Mouse (Mus musculus) cerebral cortex, adult 2 months (tissue): ENCODE measurements around the gene Speer4c.

ENCODE experiments used
- WGBS: fragments of 180-500 bp; shearing (Covaris S2); methylation state at CpG from one replicate; pipeline ENCODE4 v1.1.7; 2018; 5-methylcytosine and 5-hydroxymethylcytosine counted together

Speer4c gene

DNA sequence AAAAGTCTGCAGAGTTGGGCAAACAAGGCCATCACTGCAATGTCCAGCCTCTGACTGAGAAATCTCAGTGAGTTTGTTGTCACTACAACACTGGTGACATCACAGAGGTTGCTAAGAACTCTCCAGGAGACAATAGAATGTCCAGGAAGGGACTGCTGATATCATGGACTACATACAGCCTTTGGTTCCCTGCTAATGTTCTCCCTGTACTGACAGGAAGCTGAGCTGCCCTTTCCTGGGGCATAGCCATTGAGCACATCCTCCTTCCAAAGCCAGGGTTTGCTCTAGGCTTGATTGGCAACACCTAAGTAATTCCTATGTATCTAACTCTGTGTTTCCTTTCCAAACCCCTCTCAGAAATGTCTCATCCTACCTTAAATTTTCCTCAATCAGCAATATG, at the start of gene Speer4c:
Gene Speer4c, minus strand, starts transcription at position 101 of the 400 bp plus-strand sequence.

DNA sequence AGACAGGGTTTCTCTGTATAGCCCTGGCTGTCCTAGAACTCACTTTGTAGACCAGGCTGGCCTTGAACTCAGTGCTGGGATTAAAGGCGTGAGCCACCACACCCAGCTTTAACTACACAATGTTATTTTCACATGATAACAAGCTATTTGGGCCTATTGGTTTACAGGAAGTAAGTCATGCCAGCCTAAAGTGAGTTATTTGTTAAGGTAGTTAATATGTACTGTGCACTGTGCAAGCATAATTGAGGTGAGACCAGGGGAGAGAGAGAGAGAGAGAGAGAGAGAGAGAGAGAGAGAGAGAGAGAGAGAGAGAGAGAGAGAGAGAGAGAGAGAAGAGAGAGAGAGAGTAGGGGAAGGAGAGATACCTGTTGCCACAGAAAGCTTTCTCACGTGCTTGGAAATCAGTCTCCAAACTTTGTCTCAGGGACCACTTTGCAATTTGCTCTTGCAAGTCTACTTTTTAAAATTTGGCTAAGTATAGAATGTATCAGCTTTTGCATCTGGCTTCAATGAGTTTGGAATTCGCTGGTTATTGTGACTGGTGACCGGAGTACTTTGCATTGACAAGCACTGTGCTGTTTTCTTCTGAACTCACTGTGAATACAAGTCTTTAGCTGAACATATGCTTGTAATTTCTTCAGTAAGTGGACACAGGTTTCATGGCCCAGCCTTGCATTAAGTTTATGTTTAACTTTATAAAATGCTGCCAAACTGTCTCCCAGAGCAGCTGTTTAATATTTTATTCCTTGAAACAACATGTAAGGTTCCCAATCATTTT, 33.6 kb upstream of the Speer4c start:
- WGBS = 91% methylated on average over 4 of the region's 4 CpGs

DNA sequence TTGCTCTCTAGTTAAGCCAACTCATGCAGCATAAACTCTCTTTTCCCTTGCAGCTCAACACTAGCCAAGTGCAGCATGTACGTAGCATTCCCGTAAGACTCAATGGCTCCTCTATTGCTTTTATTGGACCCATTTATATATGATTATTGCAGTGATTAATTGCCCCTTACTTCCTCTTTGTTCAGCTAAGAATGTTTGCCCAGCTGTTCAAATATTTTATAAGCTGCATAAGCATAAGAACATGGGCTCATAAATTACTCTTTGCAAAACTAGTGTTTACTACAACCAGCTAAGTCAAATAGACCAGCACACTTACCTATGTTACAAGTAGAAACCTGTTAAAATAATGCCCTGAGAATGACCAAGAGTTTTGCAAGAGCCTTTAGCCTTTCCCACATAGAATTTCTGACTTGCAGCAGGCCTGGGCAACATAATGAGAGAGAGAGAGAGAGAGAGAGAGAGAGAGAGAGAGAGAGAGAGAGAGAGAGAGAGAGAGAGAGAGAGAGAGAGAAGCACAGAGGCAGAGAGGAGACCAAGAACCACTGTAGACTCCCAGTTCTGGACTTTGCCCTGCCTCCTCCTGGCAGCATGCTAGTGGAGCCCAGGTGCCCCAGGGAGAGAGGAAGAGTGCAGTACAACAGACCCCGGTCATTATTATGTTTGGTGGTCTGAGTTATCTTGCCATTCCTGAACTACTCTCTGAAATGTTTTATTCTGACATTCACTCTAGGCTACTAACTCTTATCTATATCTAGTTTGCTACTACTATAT, 20.2 kb upstream of the Speer4c start:
- WGBS = 75% methylated on average over 3 of the region's 3 CpGs

DNA sequence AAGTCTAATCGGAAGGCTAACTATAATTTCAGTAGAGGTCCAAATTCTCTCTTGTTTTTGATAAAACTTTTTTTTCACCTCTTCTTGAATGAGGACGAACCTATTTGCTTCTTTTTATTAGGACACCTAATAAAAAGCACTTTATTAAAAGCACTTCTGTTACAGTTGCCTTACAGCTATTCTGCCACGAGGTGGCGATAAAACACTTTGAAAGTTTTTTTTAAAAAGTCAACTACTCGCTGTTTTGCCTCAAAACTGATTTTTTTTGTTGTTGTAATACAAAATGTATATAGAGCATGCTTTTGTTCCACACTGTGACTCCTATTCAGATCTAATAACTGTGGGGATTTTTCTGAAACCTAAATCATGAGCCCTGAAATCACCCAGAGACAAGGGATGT, 11.2 kb downstream of the Speer4c start:
- WGBS = 28% methylated on average over 5 of the region's 5 CpGs

DNA sequence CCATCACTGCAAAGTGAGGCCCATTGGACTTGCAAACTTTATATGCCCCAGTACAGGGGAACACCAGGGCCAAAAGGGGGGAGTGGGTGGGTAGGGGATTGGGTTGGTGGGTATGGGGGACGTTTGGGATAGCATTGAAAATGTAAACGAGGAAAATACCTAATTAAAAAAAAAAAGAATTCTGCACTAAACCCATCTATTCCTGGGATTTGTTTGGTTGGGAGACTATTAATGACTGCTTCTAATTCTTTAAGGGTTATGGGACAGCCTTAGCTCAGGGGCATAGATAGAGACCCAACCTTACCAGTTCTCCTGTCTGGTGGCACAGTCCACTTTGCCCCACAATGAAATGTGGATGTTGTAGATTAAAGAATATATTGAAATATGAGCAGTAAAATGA, 16.4 kb downstream of the Speer4c start:
- WGBS = 36% methylated on average over 2 of the region's 2 CpGs

DNA sequence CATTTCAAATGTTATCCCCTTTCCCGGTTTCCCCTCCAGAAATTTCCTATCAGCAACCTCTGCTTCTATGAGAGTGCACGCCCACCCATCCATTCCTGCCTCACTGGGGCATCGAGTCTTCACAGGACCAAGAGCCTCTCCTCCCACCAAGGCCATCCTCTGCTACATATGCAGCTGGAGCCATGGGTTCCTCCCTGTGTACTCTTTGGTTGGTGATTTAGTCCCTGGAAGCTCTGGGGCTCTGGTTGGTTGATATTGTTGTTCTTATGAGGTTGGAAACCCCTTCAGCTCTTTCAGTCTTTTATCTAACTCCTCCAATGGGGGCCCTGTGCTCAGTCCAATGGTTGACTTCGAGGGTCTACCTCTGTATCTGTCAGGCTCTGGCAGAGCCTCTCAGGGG, 22.2 kb downstream of the Speer4c start:
- WGBS = 74% methylated on average over 4 of the region's 4 CpGs

DNA sequence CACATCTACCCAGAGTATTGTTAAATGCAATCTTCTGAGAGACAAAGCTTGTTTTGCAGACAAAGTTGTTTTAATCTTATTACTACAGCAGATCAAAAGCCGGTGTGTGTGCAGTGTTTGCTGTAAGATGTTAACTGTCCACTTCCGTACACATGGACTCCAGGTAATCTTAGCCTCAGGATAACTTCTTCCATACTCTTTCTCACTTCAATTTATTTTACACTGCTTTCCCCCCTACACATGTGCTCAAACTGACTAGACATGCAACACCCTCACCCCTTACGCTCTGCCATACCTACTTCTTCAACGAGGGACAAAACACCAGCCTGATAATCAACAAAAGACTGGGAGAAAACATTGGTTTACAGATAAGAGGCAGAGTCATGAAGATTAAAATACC, 23.2 kb downstream of the Speer4c start:
- WGBS = 82% methylated on average over 4 of the region's 4 CpGs

DNA sequence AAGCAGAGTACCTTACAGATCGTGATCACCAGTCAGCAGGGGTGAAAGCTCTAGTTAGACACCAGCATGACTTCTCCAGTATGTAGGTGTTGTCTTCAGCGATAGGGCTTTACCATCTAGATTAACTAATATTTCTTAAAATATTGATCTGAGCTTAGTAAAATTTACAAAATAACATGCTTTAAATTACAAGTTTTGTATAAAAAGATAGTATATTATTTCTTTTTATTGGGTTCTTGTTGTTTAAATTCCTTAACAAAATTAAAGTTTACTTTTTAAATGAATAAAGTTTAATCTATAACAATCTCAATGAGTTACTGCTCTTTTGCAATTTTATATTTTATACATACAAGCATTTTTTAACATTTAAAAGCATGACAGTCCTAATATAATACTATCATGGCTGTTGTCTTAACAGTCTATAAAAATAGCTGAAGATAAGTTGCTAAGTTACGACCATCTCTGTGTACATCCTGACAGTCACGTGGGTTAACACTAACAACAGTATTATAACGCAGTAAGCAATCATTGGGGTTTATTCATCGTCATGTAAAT, 24.3 kb downstream of the Speer4c start:
- WGBS = 69% methylated on average over 6 of the region's 6 CpGs

DNA sequence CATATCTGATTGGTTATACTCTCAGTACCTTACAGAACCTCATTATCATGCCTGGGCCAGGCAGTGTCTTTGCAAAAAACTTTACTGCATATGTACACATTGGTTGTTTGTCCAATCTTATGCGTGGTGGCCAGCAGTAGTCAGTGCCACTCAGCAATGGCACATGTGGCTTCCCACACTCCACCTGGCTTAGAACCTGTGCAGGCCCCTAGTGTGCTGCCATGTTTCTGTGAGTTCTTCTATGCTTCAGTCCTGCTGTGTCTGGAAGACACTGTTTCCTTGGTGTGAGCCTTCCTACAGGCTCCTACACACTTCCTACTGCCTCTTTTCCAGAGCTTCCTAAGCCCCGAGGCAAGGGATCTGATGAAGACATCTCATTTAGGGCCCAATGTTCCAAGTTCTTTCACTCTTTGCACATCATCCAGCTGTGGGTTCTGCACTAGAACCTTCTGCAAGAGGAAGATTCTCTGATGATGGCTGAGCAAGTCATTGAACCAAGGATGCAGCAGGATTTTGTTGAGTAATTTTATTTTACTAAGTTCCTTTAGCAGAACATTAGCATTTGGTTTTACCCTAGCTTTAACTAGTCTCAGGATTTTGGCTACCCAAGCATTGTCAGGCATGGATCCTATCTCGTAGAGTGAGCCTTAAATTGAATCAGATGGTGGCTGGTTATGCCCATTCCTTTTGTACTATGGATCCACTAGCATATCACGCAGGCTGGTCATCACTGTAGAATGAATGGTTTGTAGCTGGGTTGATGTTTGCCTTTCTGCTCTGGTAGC, 25.0 kb downstream of the Speer4c start:
- 65% methylated on average over 4 of the region's 4 CpGs for WGBS

DNA sequence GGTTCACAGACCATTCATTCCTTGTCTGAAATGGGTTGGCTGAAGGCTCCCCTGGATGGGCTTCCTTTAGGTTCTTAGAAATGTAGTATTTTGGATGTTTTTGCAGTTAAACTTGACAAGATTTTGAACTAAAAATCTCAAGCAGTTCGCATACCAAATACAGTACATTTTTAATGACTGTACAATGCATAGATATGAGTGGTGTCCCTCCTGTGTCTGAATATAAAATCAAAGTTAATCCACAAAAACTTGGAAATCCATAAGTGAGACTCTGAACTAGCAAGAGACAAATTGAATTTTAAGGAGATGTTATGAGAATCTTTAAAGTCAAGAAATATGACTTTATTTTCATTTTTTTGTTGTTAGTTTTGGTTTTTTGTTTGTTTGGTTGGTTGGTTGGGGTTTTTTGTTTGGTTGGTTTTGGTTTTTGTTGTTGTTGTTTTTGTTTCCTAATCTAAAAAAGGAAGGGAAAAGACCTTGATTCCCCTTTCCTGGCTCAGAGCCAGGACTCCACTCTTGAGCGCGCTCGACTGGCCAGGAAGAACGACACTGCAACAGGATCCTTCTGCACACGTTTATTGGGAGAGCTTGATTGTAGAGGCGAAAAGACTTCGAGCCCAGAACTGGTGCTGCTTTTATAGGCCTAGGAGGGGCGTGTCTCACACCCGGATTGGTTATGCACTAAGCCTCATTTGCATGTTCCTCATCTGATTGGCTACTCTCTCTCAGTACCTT, 32.6 kb downstream of the Speer4c start:
- 77% methylated on average over 8 of the region's 10 CpGs for WGBS

DNA sequence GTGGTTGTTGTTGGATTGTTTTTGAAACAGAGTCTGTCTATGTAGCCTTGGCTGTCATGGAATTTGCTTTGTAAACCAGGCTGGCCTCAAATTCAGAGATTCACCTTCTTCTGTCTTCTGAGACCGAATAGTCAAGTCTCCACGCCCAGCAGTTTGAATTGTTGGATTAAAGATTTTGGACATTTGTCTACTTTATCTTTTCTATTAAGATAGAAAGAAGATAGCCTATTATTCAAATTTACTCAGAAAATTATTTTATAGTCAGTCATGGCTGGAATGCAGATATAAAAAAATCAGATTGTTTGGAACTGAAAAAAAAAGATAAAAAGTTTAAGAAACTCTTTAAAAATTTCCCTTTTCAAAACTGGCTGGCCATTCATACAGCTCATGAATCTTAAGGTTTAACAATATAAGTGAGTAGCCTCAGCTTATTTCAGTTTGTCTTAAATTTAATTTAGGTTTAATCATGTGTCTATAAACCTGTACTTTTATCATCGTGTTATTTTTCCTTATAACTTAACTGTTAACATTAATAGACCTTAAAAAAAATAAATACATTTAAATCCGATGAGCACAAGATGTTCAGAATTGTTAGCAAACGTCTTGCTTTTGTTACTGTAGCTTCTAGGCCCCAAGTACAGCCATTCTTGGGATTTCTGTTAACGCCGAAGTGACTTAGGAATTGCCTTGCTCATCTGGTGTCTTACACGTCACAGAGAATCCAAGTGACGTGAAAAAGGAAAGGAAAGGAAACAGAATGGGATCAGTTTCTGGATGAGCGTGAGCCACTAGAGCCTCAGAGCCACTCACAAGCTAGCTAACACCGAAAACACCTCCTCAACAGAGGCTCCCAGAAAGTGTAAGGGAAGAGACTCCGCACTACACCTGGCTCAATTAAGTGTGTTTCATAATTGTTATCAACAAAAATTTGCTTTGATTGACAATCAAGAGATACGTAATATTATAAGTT, 33.8 kb downstream of the Speer4c start:
- 65% methylated on average over 13 of the region's 13 CpGs for WGBS

DNA sequence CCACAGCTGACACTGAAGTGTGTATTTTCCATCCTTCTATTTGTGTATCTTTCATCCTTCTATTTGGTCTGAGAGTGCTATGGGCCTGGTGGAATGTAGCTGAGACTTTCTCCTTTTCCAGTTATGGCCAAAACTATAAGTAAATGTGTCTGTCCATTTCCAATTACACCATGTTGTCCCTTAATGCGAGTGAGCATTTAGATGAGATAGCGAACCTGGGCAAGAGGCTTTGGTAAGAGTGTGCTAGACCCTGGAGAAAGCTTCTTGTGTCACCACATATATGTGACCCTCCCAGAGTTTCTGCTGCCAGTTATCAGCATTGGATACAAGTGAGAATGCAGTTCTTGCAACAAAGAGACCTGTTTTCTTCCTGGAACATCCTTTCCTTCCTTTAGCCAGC, 35.2 kb downstream of the Speer4c start:
- WGBS = 70% methylated on average over 2 of the region's 2 CpGs

DNA sequence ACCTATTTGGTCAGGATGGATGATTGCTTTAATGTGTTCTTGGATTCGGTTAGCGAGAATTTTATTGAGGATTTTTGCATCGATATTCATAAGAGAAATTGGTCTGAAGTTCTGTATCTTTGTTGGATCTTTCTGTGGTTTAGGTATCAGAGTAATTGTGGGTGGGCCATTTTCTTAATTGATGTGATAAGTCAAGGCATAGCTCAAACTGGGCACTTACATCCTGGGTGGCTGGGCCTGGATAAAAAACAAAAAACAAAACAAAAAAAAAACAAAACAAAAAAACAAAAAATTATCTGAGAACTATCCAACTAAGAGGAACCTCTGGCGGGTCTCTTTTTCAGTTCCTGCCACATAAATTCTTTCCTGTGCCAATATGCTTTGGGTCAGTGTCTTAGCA, 36.3 kb downstream of the Speer4c start:
- WGBS = 87% methylated on average over 4 of the region's 4 CpGs

DNA sequence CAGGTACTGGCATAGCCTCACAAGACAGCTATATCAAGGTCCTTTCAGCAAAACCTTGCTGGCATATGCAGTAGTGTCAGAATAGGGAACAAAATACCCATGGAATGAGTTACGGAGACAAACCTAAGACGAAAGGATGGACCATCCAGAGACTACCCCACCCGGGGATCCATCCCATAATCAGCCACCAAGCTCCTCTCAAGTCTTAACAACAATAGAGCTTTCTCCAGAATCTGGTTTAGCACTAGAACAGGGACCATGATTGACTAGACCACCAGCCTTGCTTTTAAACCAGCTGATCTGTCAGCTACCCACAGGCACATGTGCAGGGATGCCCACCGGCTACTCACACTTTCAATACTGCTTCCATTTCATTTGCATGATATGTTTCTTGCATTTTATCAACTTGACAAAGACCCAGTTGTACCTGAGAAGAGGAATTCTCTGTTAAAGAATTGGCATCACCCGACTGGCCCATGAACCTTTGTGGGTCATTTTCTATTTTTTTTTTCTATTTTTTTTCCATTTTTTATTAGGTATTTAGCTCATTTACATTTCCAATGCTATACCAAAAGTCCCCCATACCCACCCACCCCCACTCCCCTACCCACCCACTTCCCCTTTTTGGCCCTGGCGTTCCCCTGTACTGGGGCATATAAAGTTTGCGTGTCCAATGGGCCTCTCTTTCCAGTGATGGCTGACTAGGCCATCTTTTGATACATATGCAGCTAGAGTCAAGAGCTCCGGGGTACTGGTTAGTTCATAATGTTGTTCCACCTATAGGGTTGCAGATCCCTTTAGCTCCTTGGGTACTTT, 39.4 kb downstream of the Speer4c start:
- WGBS = 90% methylated on average over 5 of the region's 8 CpGs

DNA sequence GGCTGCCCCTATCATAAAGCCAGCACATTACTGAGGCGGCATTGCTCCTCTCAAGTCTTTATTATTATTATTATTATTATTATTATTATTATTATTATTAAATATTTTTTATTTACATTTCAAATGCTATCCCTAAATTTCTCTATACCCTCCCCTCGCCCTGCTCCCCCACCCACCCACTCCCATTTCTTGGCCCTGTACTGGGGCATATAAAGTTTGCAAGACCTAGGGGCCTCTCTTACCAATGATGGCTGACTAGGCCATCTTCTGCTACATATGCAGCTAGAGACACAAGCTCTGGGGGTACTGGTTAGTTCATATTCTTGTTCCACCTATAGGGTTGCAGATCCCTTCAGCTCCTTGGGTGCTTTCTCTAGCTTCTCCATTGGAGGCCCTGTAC, 40.1 kb downstream of the Speer4c start:
- WGBS = 79% methylated on average over 2 of the region's 2 CpGs

DNA sequence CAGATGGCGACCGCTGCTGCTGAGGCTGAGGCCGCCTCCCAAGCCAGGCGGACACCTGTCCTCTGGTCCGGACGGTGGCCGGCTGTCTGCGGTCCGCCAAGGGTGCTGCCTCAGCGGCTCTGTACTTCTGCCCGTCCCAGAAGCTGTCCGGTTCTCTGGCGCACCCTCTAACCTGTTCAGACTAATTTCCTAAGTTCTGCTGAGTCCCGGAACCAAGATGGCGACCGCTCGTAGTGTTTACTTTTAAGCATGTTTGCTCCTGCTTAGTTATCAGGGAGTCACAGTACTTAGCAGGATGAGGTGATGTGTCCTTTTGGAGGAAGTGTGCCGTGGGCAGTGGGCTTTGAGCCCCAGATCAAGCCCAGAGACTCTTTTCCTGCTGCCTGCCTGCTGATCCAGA, 43.3 kb downstream of the Speer4c start:
- 89% methylated on average over 14 of the region's 18 CpGs for WGBS

DNA sequence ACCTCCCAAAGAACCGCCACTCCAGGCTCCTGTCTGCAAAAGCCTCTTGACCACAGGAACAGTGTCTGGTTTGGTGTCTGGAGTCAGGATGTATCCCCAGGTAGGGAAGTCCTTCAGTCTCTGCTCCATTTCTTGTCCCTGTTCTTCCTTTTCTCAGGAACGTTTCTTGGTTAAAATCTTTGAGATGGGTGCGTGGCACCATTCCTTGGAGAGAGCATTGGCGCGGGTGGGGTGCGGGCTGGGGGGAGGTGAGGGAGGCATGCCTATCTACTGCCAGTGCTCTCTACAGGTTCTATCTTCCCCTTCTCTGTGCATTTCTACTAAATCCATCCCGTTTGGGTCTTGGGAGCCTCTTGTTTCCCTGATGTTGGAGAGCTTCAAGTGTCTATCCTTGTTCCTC, 50.2 kb downstream of the Speer4c start:
- 75% methylated on average over 7 of the region's 7 CpGs for WGBS
